Mouse (Mus musculus) forelimb bud, embryonic 11.5 days (tissue): ENCODE results near the gene Pbld2.
A peak's percentile ranks its signal among the peaks of the same experiment; 100 is the strongest.
"Not testable (repeated sequence)": the region's sequence is repeated elsewhere in the genome, so short reads cannot be mapped to it uniquely, and the experiment has no call there.

ENCODE experiments used
- DNase-seq: peaks from one replicate; pipeline ENCODE4 v3.0.0-alpha.2; 2012; ENCODE audit warnings: low read depth, low spot score

The Pbld2 gene

GRCm38 (mm10) chr10:63025491-63026011 lies 1.4 kb downstream of the Pbld2 start:
- no peak for DNase-seq

- DNase-seq, result peak; percentile 68
These were observed 2.2 kb downstream of the Pbld2 start for GRCm38 (mm10) chr10:63026156-63026794.

GRCm38 (mm10) chr10:63026795-63027160 lies 2.7 kb downstream of the Pbld2 start:
- DNase-seq, result no peak

- DNase-seq, result no peak
These were observed 3.5 kb downstream of the Pbld2 start for GRCm38 (mm10) chr10:63027376-63028161.

GRCm38 (mm10) chr10:63028396-63028795 lies 4.3 kb downstream of the Pbld2 start:
- no peak for DNase-seq

- no peak for DNase-seq
These were observed 8.2 kb downstream of the Pbld2 start for GRCm38 (mm10) chr10:63032267-63032666.

- no peak for DNase-seq
These were observed 8.8 kb downstream of the Pbld2 start for GRCm38 (mm10) chr10:63032956-63033355.

GRCm38 (mm10) chr10:63038571-63039320 lies 14.6 kb downstream of the Pbld2 start:
- DNase-seq, result no peak

GRCm38 (mm10) chr10:63039867-63040628 lies 15.9 kb downstream of the Pbld2 start:
- DNase-seq, result no peak

- DNase-seq, result no peak
These were observed 19.0 kb downstream of the Pbld2 start for GRCm38 (mm10) chr10:63043154-63043553.

GRCm38 (mm10) chr10:63047751-63048150 lies 23.6 kb downstream of the Pbld2 start:
- DNase-seq, result no peak

- no peak for DNase-seq
These were observed 25.0 kb downstream of the Pbld2 start for GRCm38 (mm10) chr10:63049106-63049505.

- DNase-seq, result no peak
These were observed 27.2 kb downstream of the Pbld2 start for GRCm38 (mm10) chr10:63051267-63051666.

- DNase-seq, result no peak
These were observed 27.9 kb downstream of the Pbld2 start for GRCm38 (mm10) chr10:63052011-63052410.

GRCm38 (mm10) chr10:63053007-63053406 lies 28.9 kb downstream of the Pbld2 start:
- DNase-seq, result no peak

- not testable (repeated sequence) for DNase-seq
These were observed 30.0 kb downstream of the Pbld2 start for GRCm38 (mm10) chr10:63054071-63054470.

- DNase-seq, result no peak
These were observed 30.5 kb downstream of the Pbld2 start for GRCm38 (mm10) chr10:63054586-63054985.

- no peak for DNase-seq
These were observed 33.0 kb downstream of the Pbld2 start for GRCm38 (mm10) chr10:63056966-63057750.

GRCm38 (mm10) chr10:63059862-63060261 lies 35.7 kb downstream of the Pbld2 start, which contains the start of gene Pbld1:
Gene Pbld1 (plus strand): TSS chr10:63060162.
- DNase-seq, result no peak

GRCm38 (mm10) chr10:63060406-63060805 lies 36.3 kb downstream of the Pbld2 start:
- DNase-seq, result no peak

- DNase-seq, result no peak
These were observed 37.2 kb downstream of the Pbld2 start for GRCm38 (mm10) chr10:63061266-63061665.
